Mouse (Mus musculus): ENCODE results near the gene Cby1.

The Cby1 gene

GRCm38 (mm10) chr15:79706603-79707214 lies 47.7 kb downstream of the Cby1 start:
- no peak for DNase-seq (ENCODE audit: low spot score in 2 of 2)

- DNase-seq (ENCODE audit: low spot score in 2 of 2): no peak
These were observed 49.3 kb downstream of the Cby1 start for GRCm38 (mm10) chr15:79708229-79708822.

- no peak for DNase-seq (ENCODE audit: low spot score in 2 of 2)
These were observed 56.6 kb downstream of the Cby1 start for GRCm38 (mm10) chr15:79715646-79716045.

- DNase-seq (ENCODE audit: low spot score in 2 of 2): no peak
These were observed 57.7 kb downstream of the Cby1 start for GRCm38 (mm10) chr15:79716710-79717109.

Data from spleen, postnatal 36 days (tissue).